Mouse (Mus musculus): ENCODE data around the gene Tm4sf20. TPM values are rescaled to one million over a fixed set of nuclear protein-coding genes. Genes with fewer than 3 reads are reported as not detected.
A peak's percentile ranks its signal among the peaks of the same experiment; 100 is the strongest.

The Tm4sf20 gene
- polyA plus RNA-seq, 1 experiment from 2014 or later, result not detected

GRCm38 (mm10) chr1:82798922-82799321 is 30.7 kb upstream of the Tm4sf20 start:
- Histone ChIP-seq H3K27me3 (replicated peaks; ENCODE audit: control insufficient read depth, insufficient read depth, low read length) (no peaks in the 10 kb centered on the region), H3K4me2 (ENCODE audit: low read length) (no peak overlapping the region), H3K9ac (replicated peaks; ENCODE audit: low read depth, low read length) (no peak overlapping the region), H3K4me3 (replicated peaks; ENCODE audit: low read length) (no peak overlapping the region), H3K27ac (ENCODE audit: low read length) (no peak overlapping the region), H3K36me3 (ENCODE audit: control insufficient read depth, insufficient read depth) (no peaks in the 10 kb centered on the region), H3K4me1 (replicated peaks; ENCODE audit: control insufficient read depth, insufficient read depth, low read length) (no peaks in the 10 kb centered on the region), H3K9me3 (ENCODE audit: control insufficient read depth, low read length) (no peaks in the 10 kb centered on the region)
- ATAC-seq, result no peak
- WGBS, result 79% methylated on average over 4 of the region's 4 CpGs

GRCm38 (mm10) chr1:82798304-82798703 is 30.0 kb upstream of the Tm4sf20 start:
- Histone ChIP-seq H3K4me3 (replicated peaks; ENCODE audit: low read length) (no peak overlapping the region), H3K27ac (ENCODE audit: low read length) (no peak overlapping the region), H3K9me3 (ENCODE audit: control insufficient read depth, low read length) (no peaks in the 10 kb centered on the region), H3K4me2 (ENCODE audit: low read length) (no peak overlapping the region), H3K27me3 (replicated peaks; ENCODE audit: control insufficient read depth, insufficient read depth, low read length) (no peaks in the 10 kb centered on the region), H3K4me1 (replicated peaks; ENCODE audit: control insufficient read depth, insufficient read depth, low read length) (no peaks in the 10 kb centered on the region), H3K36me3 (ENCODE audit: control insufficient read depth, insufficient read depth) (no peaks in the 10 kb centered on the region), H3K9ac (replicated peaks; ENCODE audit: low read depth, low read length) (no peak overlapping the region)
- 71% methylated on average over 5 of the region's 5 CpGs for WGBS
- ATAC-seq, result no peak

- no peak for ATAC-seq
- Histone ChIP-seq H3K4me1 (replicated peaks; ENCODE audit: control insufficient read depth, insufficient read depth, low read length) (no peaks in the 10 kb centered on the region), H3K27ac (ENCODE audit: low read length) (no peak overlapping the region), H3K4me3 (replicated peaks; ENCODE audit: low read length) (no peak overlapping the region), H3K4me2 (ENCODE audit: low read length) (no peak overlapping the region), H3K9ac (replicated peaks; ENCODE audit: low read depth, low read length) (no peak overlapping the region), H3K9me3 (ENCODE audit: control insufficient read depth, low read length) (no peaks in the 10 kb centered on the region), H3K27me3 (replicated peaks; ENCODE audit: control insufficient read depth, insufficient read depth, low read length) (no peaks in the 10 kb centered on the region), H3K36me3 (ENCODE audit: control insufficient read depth, insufficient read depth) (no peaks in the 10 kb centered on the region)
- 94% methylated on average over 4 of the region's 4 CpGs for WGBS
These were observed 28.8 kb upstream of the Tm4sf20 start for GRCm38 (mm10) chr1:82797088-82797487.

- 88% methylated on average over 18 of the region's 18 CpGs for WGBS
- no peak overlapping the region for H3K27ac ChIP-seq (ENCODE audit: low read length)
These were observed 27.6 kb upstream of the Tm4sf20 start for GRCm38 (mm10) chr1:82795702-82796443.

GRCm38 (mm10) chr1:82795211-82795610 is 26.9 kb upstream of the Tm4sf20 start:
- Histone ChIP-seq H3K27ac (ENCODE audit: low read length) (no peak overlapping the region), H3K9ac (replicated peaks; ENCODE audit: low read depth, low read length) (no peak overlapping the region), H3K36me3 (ENCODE audit: control insufficient read depth, insufficient read depth) (no peaks in the 10 kb centered on the region), H3K27me3 (replicated peaks; ENCODE audit: control insufficient read depth, insufficient read depth, low read length) (no peaks in the 10 kb centered on the region), H3K4me3 (replicated peaks; ENCODE audit: low read length) (no peak overlapping the region), H3K9me3 (ENCODE audit: control insufficient read depth, low read length) (no peaks in the 10 kb centered on the region), H3K4me2 (ENCODE audit: low read length) (no peak overlapping the region), H3K4me1 (replicated peaks; ENCODE audit: control insufficient read depth, insufficient read depth, low read length) (peaks cover 8% of the 10 kb centered on the region)
- no peak for ATAC-seq
- 95% methylated on average over 2 of the region's 2 CpGs for WGBS

More at GRCm38 (mm10) chr1:82795702-82796443, 27.6 kb upstream of the Tm4sf20 start:
- Histone ChIP-seq H3K4me2 (ENCODE audit: low read length) (no peak overlapping the region), H3K27me3 (replicated peaks; ENCODE audit: control insufficient read depth, insufficient read depth, low read length) (no peaks in the 10 kb centered on the region), H3K4me3 (replicated peaks; ENCODE audit: low read length) (no peak overlapping the region), H3K9ac (replicated peaks; ENCODE audit: low read depth, low read length) (no peak overlapping the region), H3K9me3 (ENCODE audit: control insufficient read depth, low read length) (no peaks in the 10 kb centered on the region), H3K4me1 (replicated peaks; ENCODE audit: control insufficient read depth, insufficient read depth, low read length) (peaks cover 4% of the 10 kb centered on the region), H3K36me3 (ENCODE audit: control insufficient read depth, insufficient read depth) (no peaks in the 10 kb centered on the region)
- ATAC-seq, result no peak

GRCm38 (mm10) chr1:82793986-82794385 is 25.7 kb upstream of the Tm4sf20 start:
- Histone ChIP-seq H3K4me1 (replicated peaks; ENCODE audit: control insufficient read depth, insufficient read depth, low read length) (peaks cover 8% of the 10 kb centered on the region), H3K36me3 (ENCODE audit: control insufficient read depth, insufficient read depth) (no peaks in the 10 kb centered on the region), H3K9me3 (ENCODE audit: control insufficient read depth, low read length) (no peaks in the 10 kb centered on the region), H3K9ac (replicated peaks; ENCODE audit: low read depth, low read length) (no peak overlapping the region), H3K4me3 (replicated peaks; ENCODE audit: low read length) (no peak overlapping the region), H3K27me3 (replicated peaks; ENCODE audit: control insufficient read depth, insufficient read depth, low read length) (no peaks in the 10 kb centered on the region), H3K4me2 (ENCODE audit: low read length) (no peak overlapping the region), H3K27ac (ENCODE audit: low read length) (no peak overlapping the region)
- WGBS, result 41% methylated on average over 4 of the region's 4 CpGs
- ATAC-seq, result peak; percentile 55

- Histone ChIP-seq H3K4me1 (replicated peaks; ENCODE audit: control insufficient read depth, insufficient read depth, low read length) (peaks cover 8% of the 10 kb centered on the region), H3K4me3 (replicated peaks; ENCODE audit: low read length) (no peak overlapping the region), H3K36me3 (ENCODE audit: control insufficient read depth, insufficient read depth) (no peaks in the 10 kb centered on the region), H3K4me2 (ENCODE audit: low read length) (no peak overlapping the region), H3K9me3 (ENCODE audit: control insufficient read depth, low read length) (no peaks in the 10 kb centered on the region), H3K27ac (ENCODE audit: low read length) (no peak overlapping the region), H3K27me3 (replicated peaks; ENCODE audit: control insufficient read depth, insufficient read depth, low read length) (no peaks in the 10 kb centered on the region), H3K9ac (replicated peaks; ENCODE audit: low read depth, low read length) (no peak overlapping the region)
- 89% methylated on average over 3 of the region's 3 CpGs for WGBS
- no peak for ATAC-seq
These were observed 24.8 kb upstream of the Tm4sf20 start for GRCm38 (mm10) chr1:82793110-82793509.

GRCm38 (mm10) chr1:82792238-82792637 is 24.0 kb upstream of the Tm4sf20 start:
- no peak overlapping the region; the same call in 1 of the 2 replicates for H3K27ac ChIP-seq (ENCODE audit: low read length)
- no peak overlapping the region for H3K4me3 ChIP-seq (replicated peaks; ENCODE audit: low read length)
- WGBS, result 94% methylated on average over 6 of the region's 6 CpGs
- no peaks in the 10 kb centered on the region for H3K27me3 ChIP-seq (replicated peaks; ENCODE audit: control insufficient read depth, insufficient read depth, low read length)
- no peak overlapping the region for H3K9ac ChIP-seq (replicated peaks; ENCODE audit: low read depth, low read length)
- H3K4me1 ChIP-seq (replicated peaks; ENCODE audit: control insufficient read depth, insufficient read depth, low read length), result peaks cover 15% of the 10 kb centered on the region
- no peaks in the 10 kb centered on the region for H3K36me3 ChIP-seq (ENCODE audit: control insufficient read depth, insufficient read depth)
- H3K4me2 ChIP-seq (ENCODE audit: low read length), result no peak overlapping the region
- ATAC-seq, result no peak
- no peaks in the 10 kb centered on the region for H3K9me3 ChIP-seq (ENCODE audit: control insufficient read depth, low read length)

- Histone ChIP-seq H3K4me2 (ENCODE audit: low read length) (no peak overlapping the region), H3K9me3 (ENCODE audit: control insufficient read depth, low read length) (no peaks in the 10 kb centered on the region), H3K4me3 (replicated peaks; ENCODE audit: low read length) (no peak overlapping the region), H3K27me3 (replicated peaks; ENCODE audit: control insufficient read depth, insufficient read depth, low read length) (no peaks in the 10 kb centered on the region), H3K4me1 (replicated peaks; ENCODE audit: control insufficient read depth, insufficient read depth, low read length) (peaks cover 15% of the 10 kb centered on the region), H3K27ac (ENCODE audit: low read length) (peak overlapping the region; percentile 81; the same call in 1 of the 2 replicates), H3K9ac (replicated peaks; ENCODE audit: low read depth, low read length) (no peak overlapping the region), H3K36me3 (ENCODE audit: control insufficient read depth, insufficient read depth) (no peaks in the 10 kb centered on the region)
- WGBS, result 53% methylated on average over 11 of the region's 11 CpGs
- ATAC-seq, result peak; percentile 79
These were observed 22.8 kb upstream of the Tm4sf20 start for GRCm38 (mm10) chr1:82791105-82791504.

Data from forebrain, embryonic 16.5 days (tissue).